In genomic region chr10:103427717-103428116, GRCm38 (mm10) we compare ENCODE assay signal across 17 mouse cellular contexts.
DNase-seq lines count a peak whose midpoint lies in the region; ATAC-seq and TF ChIP-seq lines count a peak whose summit lies in the region.
"Had no signal": no experiment of that assay in that cellular context is flagged by ENCODE, and none has a peak within 500 bp of the region (broad histone marks: within the 10 kb centered on the region; RNA-seq: fewer than 3 reads in every experiment).

No protein-coding gene starts in this region.

- no peak overlapping the region for H3K4me3 ChIP-seq in embryonic facial prominence, embryonic 11.5 days (ENCODE audit: low read depth, low read length)
- no peak overlapping the region for H3K4me3 ChIP-seq in embryonic facial prominence, embryonic 10.5 days
- H3K4me3 ChIP-seq in layer of hippocampus, adult 2 months: no peak overlapping the region
- H3K4me3 ChIP-seq: embryonic facial prominence, embryonic 13.5 days; hindbrain, embryonic 15.5 days had no signal

- no peaks in the 10 kb centered on the region for H3K27me3 ChIP-seq in embryonic facial prominence, embryonic 11.5 days (ENCODE audit: control insufficient read depth, insufficient read depth, low read length)
- H3K27me3 ChIP-seq in embryonic facial prominence, embryonic 10.5 days (replicated peaks; ENCODE audit: low read depth, poor library complexity, severe bottlenecking): no peaks in the 10 kb centered on the region
- H3K27me3 ChIP-seq: embryonic facial prominence, embryonic 13.5 days; hindbrain, embryonic 15.5 days had no signal

- peak; percentile 25 for DNase-seq in embryonic facial prominence, embryonic 11.5 days (ENCODE audit: low spot score)
- no peak for DNase-seq in embryonic facial prominence, embryonic 10.5 days (ENCODE audit: low spot score)
- DNase-seq in layer of hippocampus, adult 2 months (ENCODE audit: low spot score in 2 of 2): no peak
- DNase-seq in layer of hippocampus, adult 18-20 months (ENCODE audit: low spot score in 2 of 2): no peak
- peak; percentile 2 for DNase-seq in 3T3-L1 (ENCODE audit: low read depth, low spot score)
- peak; percentile 26 for DNase-seq in brain, embryonic 14.5 days (ENCODE audit: low read depth)
- DNase-seq in yolk sac, embryonic 10.5 days (ENCODE audit: low spot score): no peak
- DNase-seq in cerebellum, adult 11-12 months: no peak
- DNase-seq: cerebellum, postnatal 14 days; gastrocnemius, postnatal 36 days; kidney, adult 18-20 months; kidney, postnatal 25 days; lung, adult 2 months; spleen, adult 18-20 months had no signal

- 84% methylated on average over 1 of the region's 1 CpGs for WGBS in embryonic facial prominence, embryonic 11.5 days
- 73% methylated on average over 1 of the region's 1 CpGs for WGBS in embryonic facial prominence, embryonic 10.5 days

- no peak overlapping the region for H3K9ac ChIP-seq in embryonic facial prominence, embryonic 11.5 days (replicated peaks; ENCODE audit: low read length)
- H3K9ac ChIP-seq: embryonic facial prominence, embryonic 13.5 days; hindbrain, embryonic 15.5 days had no signal

- peak; percentile 73 for TF ChIP-seq CTCF in layer of hippocampus, adult 2 months (conservative IDR thresholded peaks at IDR 0.05)
- no peak for TF ChIP-seq CTCF in brain, embryonic 14.5 days (IDR thresholded peaks at IDR 0.05; ENCODE audit: borderline replicate concordance, extremely low read depth, insufficient read depth, insufficient read length)

- no peak for TF ChIP-seq POLR2A in brain, embryonic 14.5 days (IDR thresholded peaks at IDR 0.05; ENCODE audit: borderline replicate concordance, extremely low read depth, insufficient read depth, insufficient read length, poor library complexity, severe bottlenecking)

- H3K9me3 ChIP-seq in embryonic facial prominence, embryonic 11.5 days (replicated peaks; ENCODE audit: control insufficient read depth, low read length): no peaks in the 10 kb centered on the region
- H3K9me3 ChIP-seq in embryonic facial prominence, embryonic 10.5 days: no peaks in the 10 kb centered on the region
- H3K9me3 ChIP-seq: embryonic facial prominence, embryonic 13.5 days; hindbrain, embryonic 15.5 days had no signal

- no peak overlapping the region for H3K27ac ChIP-seq in embryonic facial prominence, embryonic 11.5 days (replicated peaks; ENCODE audit: low read depth, low read length)
- no peak overlapping the region for H3K27ac ChIP-seq in embryonic facial prominence, embryonic 10.5 days (replicated peaks)
- H3K27ac ChIP-seq in layer of hippocampus, adult 2 months: no peak overlapping the region
- H3K27ac ChIP-seq: embryonic facial prominence, embryonic 13.5 days; hindbrain, embryonic 15.5 days had no signal

- no peaks in the 10 kb centered on the region for H3K36me3 ChIP-seq in embryonic facial prominence, embryonic 11.5 days (replicated peaks; ENCODE audit: control insufficient read depth, insufficient read depth, low read depth, low read length)
- no peaks in the 10 kb centered on the region for H3K36me3 ChIP-seq in embryonic facial prominence, embryonic 10.5 days (replicated peaks)
- H3K36me3 ChIP-seq: embryonic facial prominence, embryonic 13.5 days; hindbrain, embryonic 15.5 days had no signal

- H3K4me2 ChIP-seq in embryonic facial prominence, embryonic 11.5 days (ENCODE audit: low read depth, low read length): no peak overlapping the region
- H3K4me2 ChIP-seq: embryonic facial prominence, embryonic 13.5 days; hindbrain, embryonic 15.5 days had no signal

- H3K4me1 ChIP-seq in embryonic facial prominence, embryonic 11.5 days (ENCODE audit: control insufficient read depth, insufficient read depth, low read length): no peaks in the 10 kb centered on the region
- H3K4me1 ChIP-seq in embryonic facial prominence, embryonic 10.5 days: no peaks in the 10 kb centered on the region
- H3K4me1 ChIP-seq: embryonic facial prominence, embryonic 13.5 days; hindbrain, embryonic 15.5 days had no signal

- no peak for ATAC-seq in embryonic facial prominence, embryonic 11.5 days (replicated peaks; ENCODE audit: insufficient number of reproducible peaks, low FRiP score, low TSS enrichment, low read depth)
- ATAC-seq: midbrain, embryonic 16.5 days had no signal

Comparison
In these comparisons a context has a peak if more than half of its experiments do, and no peak if none do; other contexts are left out.
1. DNase-seq: peak in embryonic facial prominence, embryonic 11.5 days (single experiment), 3T3-L1 (single experiment) and brain, embryonic 14.5 days (single experiment); none in embryonic facial prominence, embryonic 10.5 days (single experiment), layer of hippocampus, adult 2 months (0 of 2), layer of hippocampus, adult 18-20 months (0 of 2), yolk sac, embryonic 10.5 days (single experiment) and cerebellum, adult 11-12 months (single experiment).